Mouse (Mus musculus) myocyte (in vitro differentiated cells): Measurements from ENCODE around the gene Fut11. TPM values are rescaled to one million over a fixed set of nuclear protein-coding genes. Genes with fewer than 3 reads are reported as not detected.

Experiments used
- H3K27me3 ChIP-seq: one replicate; pipeline ENCODE4 v1.6.1; 2011; ENCODE audit not compliant: control insufficient read depth, insufficient read depth, insufficient read length
- H3K36me3 ChIP-seq: one replicate; pipeline ENCODE4 v1.6.1; 2011; ENCODE audit not compliant: control insufficient read depth, insufficient read depth
- H3K4me2 ChIP-seq: one replicate; pipeline ENCODE4 v1.6.1; 2011; ENCODE audit warnings: low read depth, control low read depth
- H3K4me3 ChIP-seq: one replicate; pipeline ENCODE4 v1.5.1; 2011; ENCODE audit warnings: mild to moderate bottlenecking, control low read depth, moderate library complexity
- H3K79me2 ChIP-seq: one replicate; pipeline ENCODE4 v1.6.1; 2011; ENCODE audit not compliant: control insufficient read depth, insufficient read depth
- H3ac ChIP-seq: one replicate; pipeline ENCODE4 v1.6.1; 2011; ENCODE audit not compliant: control insufficient read depth, insufficient read length
- CEBPB ChIP-seq: IDR thresholded peaks from 2 replicates; pipeline ENCODE4 v1.6.1; 2011; ENCODE audit warnings: mild to moderate bottlenecking, moderate library complexity; ENCODE audit not compliant: poor library complexity, insufficient read depth, severe bottlenecking
- E2F4 ChIP-seq: IDR thresholded peaks from one replicate; pipeline ENCODE4 v1.6.1; 2011; ENCODE audit warnings: mild to moderate bottlenecking, control low read depth, moderate library complexity; ENCODE audit not compliant: insufficient read depth
- MAX ChIP-seq: IDR thresholded peaks from one replicate; pipeline ENCODE4 v1.6.1; 2011; ENCODE audit warnings: low read depth, mild to moderate bottlenecking, control low read depth
- MYOD1 ChIP-seq, 3 experiments: IDR thresholded peaks; one replicate each; pipeline ENCODE4 v1.6.1; 2011; ENCODE audit warnings: control low read depth in 2 of 3, low read depth in 2 of 3, mild to moderate bottlenecking in 2 of 3, moderate library complexity in 1 of 3; ENCODE audit not compliant: insufficient read length in 2 of 3, control insufficient read depth in 1 of 3
- MYOG ChIP-seq, 3 experiments: IDR thresholded peaks; one replicate each; pipeline ENCODE4 v1.6.1; 2011; ENCODE audit warnings: control low read depth in 2 of 3, low read depth in 2 of 3, mild to moderate bottlenecking in 2 of 3; ENCODE audit not compliant: insufficient read length in 2 of 3, control insufficient read depth in 1 of 3, insufficient read depth in 1 of 3
- POLR2A ChIP-seq: IDR thresholded peaks from one replicate; pipeline ENCODE4 v1.6.1; 2011; ENCODE audit warnings: low read depth, mild to moderate bottlenecking, control low read depth, moderate library complexity; ENCODE audit not compliant: insufficient read length
- POLR2AphosphoS2 ChIP-seq: IDR thresholded peaks from one replicate; pipeline ENCODE4 v1.6.1; 2011; ENCODE audit warnings: low read depth, control low read depth; ENCODE audit not compliant: insufficient read length
- REST ChIP-seq: IDR thresholded peaks from one replicate; pipeline ENCODE4 v1.6.1; 2011; ENCODE audit warnings: mild to moderate bottlenecking, control low read depth, moderate library complexity; ENCODE audit not compliant: insufficient read depth, insufficient read length
- SRF ChIP-seq: IDR thresholded peaks from one replicate; pipeline ENCODE4 v1.6.1; 2011; ENCODE audit warnings: low read depth; ENCODE audit not compliant: control insufficient read depth, insufficient read length
- TCF12 ChIP-seq: IDR thresholded peaks from one replicate; pipeline ENCODE4 v1.6.1; 2011; ENCODE audit warnings: mild to moderate bottlenecking, control low read depth; ENCODE audit not compliant: poor library complexity, insufficient read depth, severe bottlenecking
- TCF3 ChIP-seq: IDR thresholded peaks from one replicate; pipeline ENCODE4 v1.6.1; 2011; ENCODE audit warnings: low read depth, control low read depth; ENCODE audit not compliant: insufficient read length
- polyA plus RNA-seq: library from polyadenylated mRNA; unstranded; fragments of >200 nt; fragmentation: generic; extraction: Trizol; gene quantifications from one replicate; pipeline ENCODE4 v1.2.1, GENCODE M21; 2012; ENCODE audit warnings: missing spikeins

Gene Fut11
- polyA plus RNA-seq, 1 experiment = 7.2 TPM

- Histone ChIP-seq H3ac (peak overlapping the region; percentile 99), H3K4me3 (peak overlapping the region; percentile 40), H3K27me3 (no peaks in the 10 kb centered on the region), H3K36me3 (peaks cover 29% of the 10 kb centered on the region), H3K4me2 (peak overlapping the region; percentile 90), H3K79me2 (peaks cover 56% of the 10 kb centered on the region)
- TF ChIP-seq POLR2A (no peak), POLR2AphosphoS2 (peak; percentile 37)
Observed at GRCm38 (mm10) chr14:20695761-20696520, 1.2 kb downstream of the Fut11 start.

GRCm38 (mm10) chr14:20696986-20697385 lies 2.2 kb downstream of the Fut11 start:
- TF ChIP-seq TCF12 (no peak), POLR2AphosphoS2 (no peak), MAX (no peak), CEBPB (no peak), MYOG (IDR thresholded peaks at IDR 0.05; ENCODE audit: control insufficient read depth in 1 of 3, insufficient read depth in 1 of 3, insufficient read length in 2 of 3, low read depth in 2 of 3) (no peak), E2F4 (no peak), REST (no peak), MYOD1 (IDR thresholded peaks at IDR 0.05; ENCODE audit: control insufficient read depth in 1 of 3, insufficient read length in 2 of 3, low read depth in 2 of 3) (no peak), TCF3 (no peak), SRF (no peak)
- peak overlapping the region; percentile 90 for H3K4me2 ChIP-seq

GRCm38 (mm10) chr14:20698515-20698914 lies 3.7 kb downstream of the Fut11 start:
- Histone ChIP-seq H3K27me3 (no peaks in the 10 kb centered on the region), H3K4me2 (peak overlapping the region; percentile 90), H3K36me3 (peaks cover 10% of the 10 kb centered on the region), H3ac (no peak overlapping the region), H3K79me2 (peaks cover 74% of the 10 kb centered on the region), H3K4me3 (no peak overlapping the region)
- TF ChIP-seq REST (no peak), POLR2AphosphoS2 (no peak), CEBPB (no peak), TCF12 (no peak), TCF3 (no peak)

More at GRCm38 (mm10) chr14:20696986-20697385, 2.2 kb downstream of the Fut11 start:
- Histone ChIP-seq H3K27me3 (no peaks in the 10 kb centered on the region), H3K36me3 (peaks cover 25% of the 10 kb centered on the region), H3ac (no peak overlapping the region), H3K79me2 (peaks cover 66% of the 10 kb centered on the region), H3K4me3 (peak overlapping the region; percentile 40)

GRCm38 (mm10) chr14:20700362-20700761 lies 5.6 kb downstream of the Fut11 start:
- no peak overlapping the region for H3ac ChIP-seq
- no peak for TF ChIP-seq MAX
- no peak for TF ChIP-seq REST
- TF ChIP-seq MYOG (IDR thresholded peaks at IDR 0.05; ENCODE audit: control insufficient read depth in 1 of 3, insufficient read depth in 1 of 3, insufficient read length in 2 of 3, low read depth in 2 of 3) = no peak
- TF ChIP-seq TCF12 = no peak
- TF ChIP-seq E2F4 = no peak
- TF ChIP-seq CEBPB = no peak
- no peak for TF ChIP-seq MYOD1 (IDR thresholded peaks at IDR 0.05; ENCODE audit: control insufficient read depth in 1 of 3, insufficient read length in 2 of 3, low read depth in 2 of 3)
- TF ChIP-seq SRF = no peak
- H3K4me3 ChIP-seq = no peak overlapping the region
- peaks cover 89% of the 10 kb centered on the region for H3K79me2 ChIP-seq
- H3K27me3 ChIP-seq = no peaks in the 10 kb centered on the region
- no peaks in the 10 kb centered on the region for H3K36me3 ChIP-seq
- H3K4me2 ChIP-seq = no peak overlapping the region

GRCm38 (mm10) chr14:20701554-20701953 lies 6.8 kb downstream of the Fut11 start:
- no peaks in the 10 kb centered on the region for H3K36me3 ChIP-seq
- H3K27me3 ChIP-seq = no peaks in the 10 kb centered on the region
- H3K4me3 ChIP-seq = peak overlapping the region; percentile 90
- H3ac ChIP-seq = no peak overlapping the region
- H3K79me2 ChIP-seq = peaks cover 81% of the 10 kb centered on the region
- no peak for TF ChIP-seq SRF
- TF ChIP-seq CEBPB = no peak
- no peak for TF ChIP-seq MYOD1 (IDR thresholded peaks at IDR 0.05; ENCODE audit: control insufficient read depth in 1 of 3, insufficient read length in 2 of 3, low read depth in 2 of 3)
- no peak for TF ChIP-seq REST
- TF ChIP-seq POLR2AphosphoS2 = no peak
- H3K4me2 ChIP-seq = peak overlapping the region; percentile 91
